Mouse (Mus musculus) embryonic stem cell, embryonic (primary cell): Measurements from ENCODE around the gene Ubc.

ENCODE experiments used
- CTCF ChIA-PET, 4 experiments: fragments of 300-600 bp in 2 of 4; fragments of 350-600 bp in 2 of 4; sonication (Branson Sonifier 250); formaldehyde crosslinking; loops; one replicate each; lab custom pipeline; 2022; ENCODE audit warnings: inconsistent platforms in 2 of 4; lab: Charles Lee
- POLR2A ChIA-PET, 4 experiments: fragments of 300-600 bp in 2 of 4; fragments of 350-600 bp in 2 of 4; sonication (Branson Sonifier 250); formaldehyde crosslinking; loops; one replicate each; lab custom pipeline; 2022; ENCODE audit warnings: antibody characterized with exemption in 4 of 4, inconsistent platforms in 1 of 4; lab: Charles Lee

The Ubc gene

DNA sequence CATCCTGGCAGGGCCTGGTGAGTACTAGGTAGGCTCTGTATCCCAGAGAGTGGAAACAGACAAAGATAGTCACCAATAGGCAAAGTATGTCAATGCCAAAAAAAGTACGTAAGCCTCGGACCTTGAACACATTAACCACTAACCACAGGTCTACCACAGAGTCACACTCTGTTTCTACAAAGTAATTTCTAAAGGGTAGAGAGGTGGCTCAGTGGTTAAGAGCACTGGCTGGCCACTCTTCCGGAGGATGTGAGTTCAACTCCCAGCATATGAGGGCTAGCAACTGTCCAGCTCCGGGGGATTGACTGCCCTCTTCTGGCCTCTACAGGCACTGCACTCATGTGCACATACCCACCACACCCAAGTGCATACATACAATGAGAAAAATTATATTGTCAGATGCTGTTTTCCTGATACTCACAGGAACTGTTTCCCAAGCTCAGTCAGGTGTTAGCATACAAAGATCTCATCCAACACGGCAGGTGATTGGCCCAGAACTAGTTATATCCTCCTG lies 37.2 kb downstream of the Ubc start:
- ChIA-PET POLR2A (interaction anchor here in 2 of 4 experiments (0.8 to 4.6 kb wide), 7 partner anchors 12 to 41 kb away, joined by 3 to 21 read pairs (median 4); partner anchors contain the start of gene Scarb1 (in 2 of the 2)), CTCF (interaction anchor here (0.6 to 3.0 kb wide), 8 partner anchors 11 to 82 kb away, joined by 3 to 15 read pairs (median 4); no protein-coding TSS in a partner anchor)

- ChIA-PET POLR2A (interaction anchor here in 3 of 4 experiments (0.7 to 4.6 kb wide), 12 partner anchors 11 to 288 kb away, joined by 3 to 21 read pairs (median 4); partner anchors contain the start of gene Scarb1 (in 2 of the 3)), CTCF (interaction anchor here (0.6 to 3.0 kb wide), 11 partner anchors 9 to 261 kb away, joined by 3 to 15 read pairs (median 3); no protein-coding TSS in a partner anchor)
Measured at GRCm38 (mm10) chr5:125351939-125352338, 38.1 kb downstream of the Ubc start.

- CTCF ChIA-PET = interaction anchor here in 3 of 4 experiments (0.6 to 3.0 kb wide), 9 partner anchors 12 to 202 kb away, joined by 3 to 15 read pairs (median 4); no protein-coding TSS in a partner anchor
- POLR2A ChIA-PET = interaction anchor here in 3 of 4 experiments (0.7 to 3.9 kb wide), 6 partner anchors 10 to 287 kb away, joined by 3 to 21 read pairs (median 4); partner anchors contain the start of gene Scarb1 (in 1 of the 3)
Measured at GRCm38 (mm10) chr5:125351057-125351456, 38.9 kb downstream of the Ubc start.

DNA sequence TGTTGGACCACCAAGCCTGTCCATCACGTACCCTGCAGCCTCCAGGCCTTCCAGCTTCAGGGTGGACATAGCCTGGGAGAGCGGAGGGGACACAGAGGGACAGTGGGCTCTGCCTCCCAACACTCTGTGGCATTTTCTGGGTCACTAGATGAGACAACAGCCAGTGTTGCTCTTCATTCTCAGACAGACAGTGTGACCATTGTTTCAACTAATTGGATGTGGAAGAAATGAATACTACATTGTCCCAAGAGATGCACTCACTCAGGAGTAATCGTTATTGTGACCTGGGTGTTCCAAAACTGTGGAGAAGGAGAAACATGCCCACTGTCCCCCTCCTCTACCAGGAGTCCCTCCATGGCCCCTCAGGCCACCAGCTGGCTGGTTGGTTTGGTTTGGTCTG lies 40.6 kb downstream of the Ubc start:
- ChIA-PET POLR2A (interaction anchor here in 1 of 4 experiments (1.1 kb wide), 1 partner anchor 9 kb away, joined by 9 read pairs; the partner anchor contains the start of gene Scarb1), CTCF (interaction anchor here in 2 of 4 experiments (0.5 to 1.4 kb wide), 4 partner anchors 9 to 450 kb away, joined by 3 to 7 read pairs (median 4); partner anchors contain the start of gene Scarb1 (in 1 of the 2))

GRCm38 (mm10) chr5:125348487-125348886 lies 41.5 kb downstream of the Ubc start:
- CTCF ChIA-PET = interaction anchor here (0.5 to 1.5 kb wide), 54 partner anchors 9 to 1098 kb away, joined by 3 to 20 read pairs (median 4); partner anchors contain the start of gene Scarb1 (in 1 of the 4)
- POLR2A ChIA-PET = interaction anchor here in 3 of 4 experiments (0.6 to 1.3 kb wide), 16 partner anchors 8 to 92 kb away, joined by 3 to 6 read pairs (median 3); no protein-coding TSS in a partner anchor

- CTCF ChIA-PET = interaction anchor here (0.6 to 1.5 kb wide), 47 partner anchors 8 to 1098 kb away, joined by 3 to 20 read pairs (median 4); partner anchors contain the start of gene Scarb1 (in 1 of the 4)
Measured at GRCm38 (mm10) chr5:125348067-125348466, 41.9 kb downstream of the Ubc start.

DNA sequence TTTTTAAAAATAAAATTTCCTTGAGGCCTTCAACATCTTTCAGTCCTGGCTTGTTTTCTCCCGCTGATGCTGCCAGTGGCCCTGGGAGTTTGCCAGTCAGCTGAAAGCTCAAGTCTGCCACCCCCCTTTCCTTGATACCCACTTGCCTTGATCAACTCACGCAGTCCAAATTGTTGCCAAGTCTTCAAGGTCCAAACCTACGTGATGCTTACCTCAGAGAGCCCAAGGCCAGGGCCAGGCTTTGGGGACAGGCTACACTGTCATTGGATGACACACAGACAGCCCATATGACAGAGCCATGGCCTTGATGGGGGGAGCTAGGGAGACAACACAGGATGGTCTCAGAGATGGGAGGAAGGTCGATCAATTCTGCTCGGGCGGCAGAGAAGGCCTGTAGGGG lies 45.7 kb downstream of the Ubc start:
- POLR2A ChIA-PET = interaction anchor here in 1 of 4 experiments (1.2 kb wide), 1 partner anchor 50 kb away, joined by 5 read pairs; no protein-coding TSS in a partner anchor
- CTCF ChIA-PET = interaction anchor here in 1 of 4 experiments (1.1 kb wide), 2 partner anchors 24 to 70 kb away, joined by 3 read pairs; no protein-coding TSS in a partner anchor

More at GRCm38 (mm10) chr5:125348067-125348466, 41.9 kb downstream of the Ubc start:
- POLR2A ChIA-PET = interaction anchor here in 3 of 4 experiments (0.6 to 1.3 kb wide), 15 partner anchors 8 to 133 kb away, joined by 3 to 5 read pairs (median 3); no protein-coding TSS in a partner anchor

GRCm38 (mm10) chr5:125341459-125342090 lies 48.4 kb downstream of the Ubc start:
- ChIA-PET CTCF (interaction anchor here (0.5 to 2.9 kb wide), 16 partner anchors 11 to 405 kb away, joined by 3 to 12 read pairs (median 4); no protein-coding TSS in a partner anchor), POLR2A (interaction anchor here (0.6 to 3.9 kb wide), 33 partner anchors 8 to 482 kb away, joined by 3 to 29 read pairs (median 5); no protein-coding TSS in a partner anchor)

GRCm38 (mm10) chr5:125340547-125341262 lies 49.3 kb downstream of the Ubc start, which contains the start of gene Scarb1:
Scarb1 (minus strand) TSS chr5:125341094.
- POLR2A ChIA-PET = interaction anchor here (0.6 to 3.9 kb wide), 45 partner anchors 7 to 481 kb away, joined by 3 to 29 read pairs (median 4); no protein-coding TSS in a partner anchor
- CTCF ChIA-PET = interaction anchor here (0.5 to 2.9 kb wide), 24 partner anchors 8 to 369 kb away, joined by 3 to 14 read pairs (median 4); no protein-coding TSS in a partner anchor

- CTCF ChIA-PET = interaction anchor here (0.6 to 2.9 kb wide), 16 partner anchors 8 to 186 kb away, joined by 3 to 14 read pairs (median 4); no protein-coding TSS in a partner anchor
- POLR2A ChIA-PET = interaction anchor here in 3 of 4 experiments (0.7 to 3.9 kb wide), 34 partner anchors 8 to 248 kb away, joined by 3 to 29 read pairs (median 5); no protein-coding TSS in a partner anchor
Measured at GRCm38 (mm10) chr5:125339851-125340531, 50.0 kb downstream of the Ubc start.

DNA sequence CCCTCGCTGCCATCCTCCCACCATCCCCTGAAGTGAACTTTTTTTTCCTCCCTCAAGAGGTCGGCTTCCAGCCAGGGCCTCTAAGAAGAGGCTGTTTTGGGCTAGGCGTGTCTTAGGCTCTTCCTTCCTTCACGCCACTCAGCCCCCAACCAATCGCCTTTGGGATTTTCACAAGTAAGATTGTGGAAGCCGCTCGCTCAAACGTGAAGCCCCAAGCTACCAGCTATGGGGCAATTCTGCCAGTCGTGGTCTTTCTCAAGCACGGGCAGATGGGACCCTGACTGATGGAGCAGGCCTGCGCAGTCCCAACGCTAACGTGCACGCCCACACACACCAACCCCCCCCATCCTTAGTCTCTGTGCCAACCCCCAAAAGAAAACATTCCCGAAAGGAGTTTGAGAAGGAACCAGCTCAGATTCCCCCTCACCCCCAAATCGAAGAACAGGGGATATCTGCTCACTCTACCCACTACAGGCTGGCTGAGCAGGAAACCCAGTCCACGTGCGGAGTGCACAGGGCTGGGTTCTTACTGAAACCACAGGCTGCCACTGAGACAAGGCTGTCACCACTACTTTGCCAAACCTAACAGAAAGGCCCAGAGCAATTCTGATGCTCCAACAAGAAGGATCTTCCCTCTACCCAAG lies 50.8 kb downstream of the Ubc start:
- CTCF ChIA-PET = interaction anchor here in 3 of 4 experiments (0.6 to 2.4 kb wide), 6 partner anchors 9 to 104 kb away, joined by 4 to 14 read pairs (median 6); no protein-coding TSS in a partner anchor
- POLR2A ChIA-PET = interaction anchor here in 2 of 4 experiments (0.7 to 3.9 kb wide), 18 partner anchors 8 to 94 kb away, joined by 3 to 29 read pairs (median 6); no protein-coding TSS in a partner anchor

- POLR2A ChIA-PET = interaction anchor here in 2 of 4 experiments (1.1 to 1.6 kb wide), 5 partner anchors 11 to 64 kb away, joined by 3 to 5 read pairs (median 4); no protein-coding TSS in a partner anchor
- CTCF ChIA-PET = interaction anchor here in 2 of 4 experiments (0.5 to 1.6 kb wide), 4 partner anchors 10 to 849 kb away, joined by 3 read pairs; no protein-coding TSS in a partner anchor
Measured at GRCm38 (mm10) chr5:125337526-125337925, 52.5 kb downstream of the Ubc start.

- ChIA-PET POLR2A (interaction anchor here in 3 of 4 experiments (0.6 to 1.6 kb wide), 7 partner anchors 11 to 56 kb away, joined by 3 to 14 read pairs (median 4); no protein-coding TSS in a partner anchor), CTCF (interaction anchor here in 3 of 4 experiments (0.5 to 1.6 kb wide), 8 partner anchors 12 to 849 kb away, joined by 3 to 5 read pairs (median 3); no protein-coding TSS in a partner anchor)
Measured at GRCm38 (mm10) chr5:125337012-125337411, 53.0 kb downstream of the Ubc start.
